Mouse (Mus musculus) ovary, postnatal 14 days (tissue): ENCODE measurements around the gene Nasp.

Experiments used
- DNase-seq: peaks from one replicate; pipeline ENCODE4 v3.0.0; 2022; ENCODE audit warnings: low spot score

Gene Nasp

DNA sequence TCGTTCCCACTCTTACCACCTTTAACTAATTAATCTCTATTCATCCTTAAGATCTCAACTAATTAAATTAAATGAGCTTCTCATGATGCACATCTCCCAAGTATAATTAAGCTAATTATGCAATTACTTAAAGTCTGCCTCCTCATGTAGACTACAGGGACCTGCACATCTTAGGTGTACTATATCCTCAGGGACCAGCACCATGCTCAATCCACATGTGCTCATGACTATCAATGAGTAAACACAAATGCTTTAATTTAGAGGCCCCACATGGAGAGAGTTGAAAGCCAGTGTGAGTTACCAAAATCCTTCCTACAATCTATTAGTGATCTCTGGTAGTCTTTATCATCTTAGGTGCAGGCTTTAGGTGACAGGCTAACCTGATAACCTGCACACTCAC, 7.5 kb upstream of the Nasp start:
- DNase-seq = no peak

DNA sequence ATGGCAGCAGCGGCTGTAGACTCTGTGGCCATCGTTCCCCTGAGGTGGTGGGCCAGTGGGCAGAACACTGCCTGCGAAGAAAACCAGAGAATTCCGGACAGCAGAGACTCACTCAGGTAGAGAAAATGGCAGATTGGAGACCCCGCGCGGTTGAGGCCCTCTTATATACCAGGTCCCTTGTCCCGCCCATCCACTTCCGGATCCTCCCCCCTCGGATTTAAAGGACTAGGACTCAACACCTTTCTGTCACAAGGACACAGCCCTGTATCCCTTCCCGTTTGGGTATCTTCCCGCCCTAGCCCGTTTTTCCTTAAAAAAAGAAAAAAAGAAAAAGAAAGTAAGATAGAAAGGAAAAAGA, 403 bp downstream of the Nasp start:
- peak; percentile 89 for DNase-seq

DNA sequence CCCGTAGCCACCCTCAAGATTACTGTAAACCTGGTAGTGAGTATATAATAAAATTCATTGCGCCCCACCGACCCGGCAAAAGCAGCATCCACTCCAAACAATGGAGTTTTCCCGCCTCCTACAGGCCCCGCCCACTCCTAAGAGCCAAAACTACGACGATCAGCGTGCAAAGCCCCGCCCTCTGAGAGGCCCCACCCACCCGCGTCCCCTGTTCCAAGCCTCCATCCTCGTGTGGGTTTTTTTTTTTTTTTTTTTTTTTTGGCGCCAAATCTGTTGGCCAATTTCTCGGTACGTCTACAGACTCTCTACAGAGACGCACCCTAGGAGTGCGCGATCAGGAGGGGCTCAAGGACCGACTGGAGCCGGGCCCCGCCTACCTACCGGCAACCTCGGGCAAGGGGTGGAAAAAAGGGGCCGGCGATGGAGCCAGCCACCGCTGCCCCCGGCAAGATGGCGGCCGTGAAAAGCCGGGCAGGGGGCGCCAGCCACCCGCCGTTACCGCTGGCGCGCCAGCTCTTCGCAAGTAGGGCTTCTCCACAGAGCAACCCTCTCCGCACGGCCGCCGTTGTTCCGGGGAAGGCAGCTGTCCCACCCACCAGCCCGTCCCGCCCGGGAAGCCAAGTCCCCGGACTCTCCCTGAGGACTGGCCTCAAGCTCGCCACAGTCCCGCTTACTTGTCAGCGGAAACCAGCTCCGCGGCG, 933 bp downstream of the Nasp start:
- peak; percentile 67 for DNase-seq

GRCm38 (mm10) chr4:116624831-116625230, 2.9 kb downstream of the Nasp start:
- no peak for DNase-seq

GRCm38 (mm10) chr4:116615237-116615636, 12.5 kb downstream of the Nasp start:
- DNase-seq = no peak

GRCm38 (mm10) chr4:116612621-116613020, 15.1 kb downstream of the Nasp start:
- DNase-seq = no peak

- DNase-seq = peak; percentile 77
Observed at GRCm38 (mm10) chr4:116596978-116597881, 30.5 kb downstream of the Nasp start.

- DNase-seq = no peak
Observed at GRCm38 (mm10) chr4:116596379-116596778, 31.4 kb downstream of the Nasp start, which contains the start of gene Ccdc17. TSS of gene Ccdc17 (plus strand) at chr4:116596654.

DNA sequence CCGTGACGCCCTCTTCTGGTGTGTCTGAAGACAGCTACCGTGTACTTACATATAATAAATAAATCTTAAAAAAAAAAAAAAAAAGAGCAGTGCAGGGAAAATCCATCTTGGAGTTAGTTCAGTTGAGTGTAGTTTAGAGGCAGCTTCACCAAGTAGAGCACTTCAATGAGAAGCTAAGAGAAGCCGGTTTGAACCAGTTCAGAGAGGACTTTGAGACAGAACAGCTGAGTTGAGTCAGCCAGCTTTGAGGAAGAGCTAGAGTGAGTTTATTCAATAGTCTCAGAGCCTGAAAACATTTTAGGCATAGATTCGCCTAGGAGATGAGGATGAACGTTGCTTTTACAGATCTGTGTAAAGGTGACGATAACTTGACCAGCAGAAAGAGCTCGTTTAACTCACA, 31.9 kb downstream of the Nasp start:
- no peak for DNase-seq

DNA sequence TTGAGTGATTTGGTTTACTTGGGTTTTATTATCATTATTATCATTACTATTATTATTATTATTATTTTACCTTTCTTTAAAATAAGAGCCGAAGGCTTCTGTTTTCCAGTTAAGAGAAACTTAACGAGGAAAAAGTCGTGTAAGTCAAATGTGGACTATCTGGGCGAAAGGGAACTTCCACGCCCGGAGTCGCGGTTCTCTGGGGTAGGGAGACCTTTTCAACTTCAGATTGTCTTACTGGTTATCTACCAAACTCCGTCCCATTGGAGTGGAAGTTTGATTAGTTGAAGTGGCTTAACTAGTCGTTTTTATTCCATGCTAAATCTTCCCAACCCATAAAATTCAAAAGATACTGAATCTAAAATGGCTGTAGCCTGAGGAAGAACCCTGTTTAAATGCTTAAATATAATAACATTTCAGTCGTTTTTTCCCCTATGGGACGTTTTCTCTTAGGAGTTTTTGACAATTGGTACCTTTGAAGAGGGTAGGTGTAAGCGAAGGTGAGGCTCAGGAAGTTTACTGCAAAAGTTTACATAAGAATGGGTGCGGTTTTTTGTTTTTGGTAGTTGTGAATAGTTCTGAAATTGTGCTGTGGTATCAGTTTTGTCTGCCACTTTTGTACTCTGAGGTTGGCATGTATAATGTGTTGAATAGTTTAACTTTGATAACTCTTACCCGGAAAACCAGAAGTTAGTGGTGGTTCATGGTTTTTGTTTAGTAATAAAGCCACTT, 69.4 kb downstream of the Nasp start:
- no peak for DNase-seq

- DNase-seq = peak; percentile 96
Observed at GRCm38 (mm10) chr4:116557306-116558121, 70.2 kb downstream of the Nasp start, which contains the start of gene Gpbp1l1. TSS of gene Gpbp1l1 (plus strand) at chr4:116557658.

DNA sequence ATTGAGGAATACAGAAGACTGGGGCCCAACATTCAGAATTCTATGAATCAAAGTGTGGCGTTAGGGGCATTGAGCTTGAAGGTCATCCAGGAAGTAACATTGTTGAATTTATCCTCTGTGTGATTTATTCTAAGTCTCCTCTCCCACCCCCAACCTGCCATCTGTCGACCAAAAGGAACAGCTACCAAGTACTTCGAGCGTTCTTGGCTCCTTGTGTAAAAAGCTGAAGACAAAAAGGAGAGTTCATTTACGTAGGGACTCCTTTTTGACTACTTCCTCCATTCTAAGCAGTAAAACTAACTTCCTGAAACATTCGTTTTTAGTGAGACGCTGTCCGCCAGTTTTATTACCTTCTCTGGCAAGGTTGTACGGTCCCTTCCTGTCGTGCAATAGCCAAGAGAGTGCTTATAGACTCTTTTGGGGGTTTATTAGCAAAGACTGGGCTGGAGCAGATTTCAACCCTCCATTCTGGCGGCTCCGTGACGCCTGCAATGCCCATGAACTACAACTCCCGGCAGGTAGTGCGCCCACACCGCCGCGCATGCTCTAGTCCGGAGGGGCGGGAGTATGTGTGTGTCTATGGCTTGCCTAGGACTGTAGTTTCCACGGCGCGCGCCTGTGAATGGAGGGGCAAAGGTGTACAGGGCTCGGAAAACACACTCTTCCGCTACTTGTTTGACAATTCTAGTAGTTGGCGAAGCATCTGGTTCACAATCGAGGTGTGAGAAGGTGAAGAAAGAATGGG, 71.0 kb downstream of the Nasp start:
- peak; percentile 84 for DNase-seq

DNA sequence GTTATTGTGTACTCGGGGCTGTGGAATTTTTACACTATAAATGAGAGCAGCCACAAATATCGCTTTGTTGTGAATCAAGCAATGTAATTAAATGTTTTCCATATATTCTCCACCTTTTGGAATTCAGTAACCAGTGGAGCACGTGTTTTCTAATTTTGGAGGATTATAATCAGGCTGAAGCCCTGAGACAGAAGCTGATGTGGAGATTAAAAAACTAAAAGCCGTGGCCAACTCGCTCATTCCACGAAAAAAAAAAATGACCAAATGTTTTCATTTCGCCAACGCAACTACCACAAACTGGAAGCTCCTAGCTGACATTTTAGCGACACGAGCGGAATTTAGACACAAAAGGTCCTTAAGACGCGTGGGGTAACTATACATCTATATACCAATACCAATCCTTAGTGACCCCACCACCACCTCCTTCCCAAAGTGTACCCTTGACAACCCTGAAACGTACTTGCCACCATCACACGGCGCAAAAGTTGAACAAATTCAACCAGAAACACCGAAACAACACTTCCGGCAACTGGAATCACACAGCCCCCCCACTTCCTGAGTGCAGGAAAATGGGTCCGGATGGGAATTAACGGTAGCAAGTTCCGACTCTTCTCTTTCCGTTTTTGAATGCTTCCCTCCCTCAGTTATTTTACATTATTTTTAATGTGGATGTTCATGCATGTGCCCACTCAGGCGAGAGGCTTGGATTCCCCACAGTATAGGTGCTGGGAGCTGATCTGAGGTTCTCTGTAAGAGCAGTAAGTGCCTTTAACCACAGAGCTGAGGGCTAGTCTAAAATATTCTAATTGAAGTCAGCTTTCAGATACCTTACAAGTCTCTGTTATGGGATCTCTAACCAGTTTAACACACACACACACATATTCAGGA, 72.1 kb downstream of the Nasp start, which contains the start of gene Tmem69:
Gene Tmem69 (minus strand): TSS at position 524 of the 888 bp plus-strand sequence.
- DNase-seq = peak; percentile 64

GRCm38 (mm10) chr4:116553035-116553434, 74.7 kb downstream of the Nasp start:
- DNase-seq = no peak
